Mouse (Mus musculus): ENCODE measurements around the gene Trp53bp2.
A peak's percentile ranks its signal among the peaks of the same experiment; 100 is the strongest.

Gene Trp53bp2

GRCm38 (mm10) chr1:182408243-182408642, 729 bp upstream of the Trp53bp2 start:
- peak in 1 of 2 experiments; percentile 4 for DNase-seq (ENCODE audit: low spot score in 2 of 2)

DNA sequence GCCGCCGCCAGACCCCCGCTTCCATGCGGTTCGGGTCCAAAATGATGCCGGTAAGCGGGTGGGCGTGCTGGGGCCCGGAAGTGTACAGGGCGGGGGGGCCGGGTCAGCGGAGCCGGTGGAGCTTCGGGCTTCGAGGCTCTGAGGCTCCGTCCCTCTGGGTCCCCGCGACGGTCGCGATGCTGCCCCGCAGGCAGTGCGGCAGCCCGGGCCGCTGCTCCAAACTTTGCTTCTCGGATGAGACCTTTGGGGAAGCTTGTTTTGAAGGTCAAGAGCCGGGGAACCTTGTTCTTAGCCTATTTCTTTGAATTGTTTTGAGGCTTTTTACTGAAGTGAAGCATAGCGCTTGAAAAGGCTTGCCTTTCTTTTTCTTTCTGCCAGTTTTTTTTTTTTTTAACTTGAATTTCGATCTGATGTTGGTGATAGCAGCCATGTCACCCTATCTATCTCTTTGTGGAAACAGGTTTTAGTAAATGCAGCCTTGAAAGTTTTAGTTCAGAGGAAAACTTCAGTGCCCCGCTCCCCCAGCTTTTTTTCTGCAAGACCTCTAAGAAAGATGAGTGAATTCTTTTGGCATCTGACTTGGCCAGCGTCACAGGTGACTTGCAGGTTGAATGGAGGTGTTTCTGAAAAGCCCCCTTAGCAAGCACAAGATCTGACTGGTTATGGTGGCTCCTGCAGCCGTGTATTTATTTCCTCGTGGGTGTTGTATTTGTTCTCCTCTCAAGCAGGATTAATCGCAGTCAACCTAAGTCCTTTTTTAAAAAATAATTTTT, 615 bp downstream of the Trp53bp2 start:
- peak; percentile 7 to 15 for DNase-seq (ENCODE audit: low spot score in 2 of 2)

DNA sequence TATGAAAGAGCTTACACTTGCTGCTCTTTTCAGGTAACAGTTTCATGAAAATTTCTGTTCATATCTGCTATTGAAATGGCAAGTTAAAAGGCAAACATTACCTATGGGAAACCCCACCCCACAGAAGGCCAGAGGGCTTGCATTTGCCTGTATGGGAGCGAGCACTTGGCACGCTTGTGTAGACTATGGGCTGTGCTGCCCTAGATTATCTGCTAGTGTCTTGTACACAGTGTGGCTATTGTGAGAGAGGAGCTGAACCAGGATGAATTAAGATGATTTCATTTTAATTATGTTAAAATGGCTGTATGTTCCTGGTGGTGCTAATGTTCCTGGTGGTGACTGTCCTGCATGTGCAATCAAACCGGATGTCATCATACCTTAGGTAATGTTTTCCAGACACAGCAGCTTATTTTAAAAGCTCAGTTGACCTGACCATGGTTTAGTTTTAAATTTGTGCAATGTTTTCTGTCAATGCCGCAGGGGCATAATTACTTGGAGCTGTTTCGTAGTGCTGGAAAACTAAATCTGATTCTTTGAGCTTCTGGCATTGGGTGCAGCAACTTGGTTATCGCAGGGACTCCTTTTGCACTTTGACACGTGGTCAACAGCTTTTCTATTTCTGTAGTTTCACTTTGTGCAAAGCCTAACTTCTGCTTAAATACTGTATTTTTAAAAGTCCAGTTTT, 3.8 kb downstream of the Trp53bp2 start:
- DNase-seq (ENCODE audit: low spot score in 2 of 2): no peak

GRCm38 (mm10) chr1:182419481-182419880, 10.5 kb downstream of the Trp53bp2 start:
- DNase-seq (ENCODE audit: low spot score in 2 of 2): no peak

GRCm38 (mm10) chr1:182424274-182424673, 15.3 kb downstream of the Trp53bp2 start:
- no peak for DNase-seq (ENCODE audit: low spot score in 2 of 2)

DNA sequence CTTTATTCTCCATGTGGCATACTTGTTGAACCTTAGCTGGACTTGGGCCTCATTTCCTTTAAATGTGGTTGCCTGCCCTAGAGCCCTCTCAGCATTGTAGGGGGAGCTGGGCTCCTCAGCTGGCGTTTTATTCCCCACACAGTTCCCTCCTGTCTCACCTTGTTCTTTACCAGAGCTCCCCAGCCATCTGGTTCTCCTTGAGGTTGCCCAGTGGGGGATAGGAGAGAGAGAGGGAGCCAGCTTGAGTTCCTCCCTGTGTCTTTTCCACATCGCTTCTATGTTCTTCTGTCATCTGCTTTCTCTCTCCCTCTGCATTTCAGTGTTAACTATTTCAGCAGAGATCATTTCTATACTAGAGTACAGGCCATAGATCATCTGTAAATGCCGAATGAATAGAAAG, 16.2 kb downstream of the Trp53bp2 start:
- DNase-seq (ENCODE audit: low spot score in 2 of 2): no peak

- no peak for DNase-seq (ENCODE audit: low spot score in 2 of 2)
Measured at GRCm38 (mm10) chr1:182426444-182426843, 17.5 kb downstream of the Trp53bp2 start.

DNA sequence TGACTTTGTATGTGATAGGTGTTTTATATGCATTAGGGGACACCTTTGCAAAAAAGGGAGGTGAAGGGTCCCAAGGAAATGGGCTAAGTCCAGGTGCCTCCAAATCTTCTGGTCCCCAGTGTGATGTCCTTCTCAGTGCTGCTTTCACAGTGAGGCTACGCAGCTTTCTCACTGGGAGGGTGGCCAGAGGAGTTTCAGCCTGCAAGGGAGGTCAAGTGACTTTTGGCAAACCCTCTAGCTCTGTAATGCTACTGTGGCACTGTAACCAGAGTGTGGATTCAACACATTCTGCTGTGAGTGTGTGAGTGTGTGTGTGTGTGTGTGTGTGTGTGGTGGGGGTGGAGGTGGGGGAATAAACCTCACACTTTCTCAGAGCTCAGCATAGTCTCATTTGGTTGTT, 18.5 kb downstream of the Trp53bp2 start:
- DNase-seq (ENCODE audit: low spot score in 2 of 2): no peak

DNA sequence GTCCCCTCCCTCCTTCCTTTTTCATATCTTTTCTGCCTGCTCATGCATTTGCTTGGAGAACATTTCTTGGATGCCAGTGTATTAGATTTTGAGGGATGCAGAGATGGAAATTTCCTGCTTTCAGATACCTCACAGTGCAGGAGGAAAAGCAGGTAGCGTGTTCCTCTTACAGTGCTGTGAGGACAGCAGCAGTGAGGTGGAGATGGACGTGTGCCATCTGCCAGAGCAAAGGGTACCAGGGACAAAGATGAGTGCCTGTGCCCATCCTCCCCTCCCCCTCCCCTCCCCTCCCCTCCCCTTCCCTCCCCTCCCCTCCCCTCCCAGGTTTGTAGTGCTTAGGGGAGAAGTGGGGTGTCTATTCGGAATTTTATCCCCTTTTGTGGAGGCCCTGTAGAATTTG, 20.9 kb downstream of the Trp53bp2 start:
- DNase-seq (ENCODE audit: low spot score in 2 of 2): no peak

- DNase-seq (ENCODE audit: low spot score in 2 of 2): no peak
Measured at GRCm38 (mm10) chr1:182430676-182431075, 21.7 kb downstream of the Trp53bp2 start.

DNA sequence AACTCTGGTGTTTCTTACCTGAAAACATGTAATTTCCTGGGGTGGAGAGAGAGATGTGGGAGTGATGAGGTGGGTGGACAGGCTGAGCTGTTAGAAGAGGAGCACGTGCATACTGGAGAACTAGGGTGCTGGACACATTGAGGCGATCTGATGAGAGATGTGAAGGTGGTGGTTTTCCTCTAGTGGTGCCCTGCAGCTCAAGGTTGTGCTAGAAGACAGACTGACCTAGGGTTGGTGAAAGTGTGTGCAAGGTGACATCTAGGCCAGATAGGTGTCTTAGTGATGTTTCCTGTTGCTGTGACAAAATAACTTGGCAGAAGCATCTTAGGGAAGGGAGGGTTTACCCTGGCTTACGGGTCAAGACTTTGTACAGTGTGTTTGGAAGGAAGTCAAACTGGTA, 23.1 kb downstream of the Trp53bp2 start:
- no peak for DNase-seq (ENCODE audit: low spot score in 2 of 2)

DNA sequence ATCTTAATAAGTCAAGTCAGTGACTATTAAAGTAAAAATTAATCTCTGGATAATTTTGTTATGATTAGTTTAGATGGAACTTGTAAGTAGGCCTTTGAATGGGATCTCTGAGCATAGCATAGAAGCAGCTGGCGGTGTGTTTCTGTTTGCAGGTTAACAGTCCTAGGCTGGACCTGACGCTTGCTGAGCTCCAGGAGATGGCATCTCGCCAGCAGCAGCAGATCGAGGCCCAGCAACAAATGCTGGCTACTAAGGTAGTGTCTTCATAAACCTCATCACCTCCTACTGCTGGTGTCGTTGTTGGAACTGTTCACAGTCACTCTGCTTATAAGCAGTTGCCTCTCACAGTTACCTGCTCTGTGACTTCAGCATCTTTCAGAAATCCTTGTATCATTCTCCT, 27.8 kb downstream of the Trp53bp2 start:
- DNase-seq (ENCODE audit: low spot score in 2 of 2): no peak

GRCm38 (mm10) chr1:182439546-182440222, 30.7 kb downstream of the Trp53bp2 start:
- DNase-seq (ENCODE audit: low spot score in 2 of 2): no peak

DNA sequence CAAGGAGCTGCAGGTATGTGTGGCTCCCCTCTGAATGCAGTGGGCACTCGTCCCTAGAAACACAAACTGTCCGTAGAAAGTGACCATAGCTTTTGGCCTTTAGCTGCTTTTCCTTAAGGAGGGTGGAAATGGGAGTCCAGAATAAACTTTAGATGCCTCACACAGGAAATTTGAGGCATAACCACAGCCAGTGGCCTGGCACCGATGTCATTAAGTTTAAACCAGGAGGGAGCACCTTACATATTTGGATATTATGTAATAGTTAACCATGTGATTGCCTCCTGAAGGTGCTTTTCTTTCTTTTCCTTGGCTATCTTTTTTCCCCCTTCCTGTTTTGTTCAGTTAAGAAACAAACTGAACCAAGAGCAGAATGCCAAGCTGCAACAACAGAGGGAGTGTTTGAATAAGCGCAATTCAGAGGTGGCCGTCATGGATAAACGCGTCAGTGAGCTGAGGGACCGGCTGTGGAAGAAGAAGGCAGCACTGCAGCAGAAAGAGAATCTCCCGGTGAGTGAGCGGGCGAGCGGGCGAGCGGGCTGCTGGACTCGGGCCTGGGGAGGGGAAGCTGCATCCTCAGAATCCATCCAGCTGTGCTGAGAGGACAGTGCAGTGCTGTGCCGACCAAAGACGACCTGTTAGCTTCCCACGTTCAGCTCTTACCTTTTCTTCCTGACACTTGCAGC, 33.0 kb downstream of the Trp53bp2 start:
- no peak for DNase-seq (ENCODE audit: low spot score in 2 of 2)

GRCm38 (mm10) chr1:182444116-182444515, 35.1 kb downstream of the Trp53bp2 start:
- no peak for DNase-seq (ENCODE audit: low spot score in 2 of 2)

GRCm38 (mm10) chr1:182448276-182449035, 39.5 kb downstream of the Trp53bp2 start:
- no peak for DNase-seq (ENCODE audit: low spot score in 2 of 2)

GRCm38 (mm10) chr1:182452473-182452872, 43.5 kb downstream of the Trp53bp2 start:
- no peak for DNase-seq (ENCODE audit: low spot score in 2 of 2)

GRCm38 (mm10) chr1:182455080-182455479, 46.1 kb downstream of the Trp53bp2 start:
- DNase-seq (ENCODE audit: low spot score in 2 of 2): no peak

GRCm38 (mm10) chr1:182458556-182458955, 49.6 kb downstream of the Trp53bp2 start:
- DNase-seq (ENCODE audit: low spot score in 2 of 2): no peak

DNA sequence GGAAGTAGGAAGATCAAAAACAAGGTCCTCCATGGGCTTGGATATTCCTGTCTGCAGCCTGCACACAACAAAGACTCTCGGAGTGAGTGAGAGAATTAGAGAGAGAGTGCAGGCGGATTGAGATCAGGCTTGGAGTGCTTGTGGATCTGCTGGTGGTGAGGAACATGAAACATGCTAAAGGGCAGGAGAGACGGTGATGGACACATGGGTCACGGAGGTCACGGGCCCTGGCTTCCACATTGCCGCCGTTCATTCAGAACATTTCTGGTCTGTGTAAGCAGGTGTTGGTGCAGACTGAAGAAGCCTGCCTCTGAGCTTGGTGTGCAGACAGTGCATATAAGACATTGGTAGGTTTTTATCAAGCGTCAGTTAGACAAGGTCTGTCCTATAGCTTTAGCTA, 50.5 kb downstream of the Trp53bp2 start:
- no peak for DNase-seq (ENCODE audit: low spot score in 2 of 2)

All from thymus, postnatal 10 days (tissue).